Mouse (Mus musculus) hindbrain, embryonic 14.5 days (tissue): ENCODE data around the gene Polr2e. TPM values are rescaled to one million over a fixed set of nuclear protein-coding genes. Genes with fewer than 3 reads are reported as not detected.

Experiments
- ATAC-seq: fragments of 200-750 bp; cut with Nextera tagmentation; 2 replicates; pipeline ENCODE4 v1.8.0; 2017; ENCODE audit warnings: moderate number of reproducible peaks, mild to moderate bottlenecking, moderate TSS enrichment, moderate library complexity; ENCODE audit not compliant: low FRiP score
- DNase-seq: peaks from one replicate; pipeline ENCODE4 v3.0.0-alpha.2; 2015; ENCODE audit warnings: low spot score
- H3K27ac ChIP-seq: fragments of 300-500 bp; sonication (generic); 2 replicates; pipeline ENCODE4 v1.5.1; 2014; ENCODE audit warnings: mild to moderate bottlenecking, moderate library complexity
- H3K27me3 ChIP-seq: fragments of 300-500 bp; sonication (generic); 2 replicates; pipeline ENCODE4 v1.6.1; 2014; ENCODE audit warnings: mild to moderate bottlenecking, low read length, mixed read lengths; ENCODE audit not compliant: control insufficient read depth, insufficient read depth
- H3K36me3 ChIP-seq: fragments of 300-500 bp; sonication (generic); replicated peaks from 2 replicates; pipeline ENCODE4 v1.6.1; 2014; ENCODE audit not compliant: control insufficient read depth, insufficient read depth
- H3K4me1 ChIP-seq: fragments of 300-500 bp; sonication (generic); replicated peaks from 2 replicates; pipeline ENCODE4 v1.6.1; 2014; ENCODE audit warnings: antibody characterized with exemption, low read length, mixed read lengths; ENCODE audit not compliant: control insufficient read depth, insufficient read depth
- H3K4me2 ChIP-seq: fragments of 300-500 bp; sonication (generic); replicated peaks from 2 replicates; pipeline ENCODE4 v1.6.1; 2014; ENCODE audit warnings: mild to moderate bottlenecking, moderate library complexity
- H3K4me3 ChIP-seq: fragments of 300-500 bp; sonication (generic); replicated peaks from 2 replicates; pipeline ENCODE4 v1.5.1; 2014; ENCODE audit warnings: mild to moderate bottlenecking, low read length
- H3K9ac ChIP-seq: fragments of 300-500 bp; sonication (generic); 2 replicates; pipeline ENCODE4 v1.6.1; 2014
- H3K9me3 ChIP-seq: fragments of 300-500 bp; sonication (generic); 2 replicates; pipeline ENCODE4 v1.6.1; 2016; ENCODE audit warnings: low read length; ENCODE audit not compliant: control insufficient read depth
- WGBS: fragments of 180-500 bp; shearing (Covaris S2); extraction: QIAGEN DNeasy Blood & Tissue Kit; methylation state at CpG from one replicate; pipeline ENCODE4 v1.1.7; 2014; 5-methylcytosine and 5-hydroxymethylcytosine counted together
- polyA plus RNA-seq: library from polyadenylated mRNA; unstranded; fragments of >200 nt; fragmentation: Nextera tagmentation; extraction: Ambion mirVana; gene quantifications from 2 replicates; pipeline ENCODE4 v1.2.1, GENCODE M21; 2014

Gene Polr2e
- polyA plus RNA-seq, 1 experiment from 2014 or later = 150 TPM

GRCm38 (mm10) chr10:80002829-80003228 lies 36.8 kb downstream of the Polr2e start:
- DNase-seq = no peak
- no peak overlapping the region for H3K27ac ChIP-seq
- no peaks in the 10 kb centered on the region for H3K36me3 ChIP-seq
- H3K9ac ChIP-seq = no peak overlapping the region
- peaks cover 31% of the 10 kb centered on the region for H3K27me3 ChIP-seq
- no peak overlapping the region for H3K4me2 ChIP-seq
- H3K9me3 ChIP-seq = no peaks in the 10 kb centered on the region
- no peak for ATAC-seq
- WGBS = 25% methylated on average over 21 of the region's 21 CpGs
- peaks cover 7% of the 10 kb centered on the region; the same call in 1 of the 2 replicates for H3K4me1 ChIP-seq
- no peak overlapping the region for H3K4me3 ChIP-seq

DNA sequence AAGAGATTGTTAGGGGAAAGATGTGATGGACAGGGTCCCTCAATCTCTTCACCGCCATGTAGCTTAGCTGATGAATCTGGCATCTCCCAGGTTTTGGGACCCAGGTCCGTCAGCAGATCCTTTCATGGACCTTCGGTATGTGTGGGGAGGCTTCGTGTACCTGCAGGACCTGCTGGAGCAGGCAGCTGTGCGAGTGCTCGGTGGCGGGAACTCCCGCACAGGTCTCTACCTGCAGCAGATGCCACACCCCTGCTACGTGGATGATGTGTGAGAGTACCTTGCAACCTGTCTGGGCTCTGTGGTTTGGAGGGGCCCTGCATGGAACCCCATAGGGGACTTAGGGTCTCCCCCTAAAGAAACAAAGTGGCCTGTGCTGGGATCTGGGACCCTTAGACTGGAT lies 37.6 kb downstream of the Polr2e start:
- WGBS = 73% methylated on average over 9 of the region's 9 CpGs
- Histone ChIP-seq H3K27ac (no peak overlapping the region), H3K4me1 (peaks cover 10% of the 10 kb centered on the region; the same call in 1 of the 2 replicates), H3K4me3 (no peak overlapping the region), H3K36me3 (no peaks in the 10 kb centered on the region), H3K27me3 (peaks cover 31% of the 10 kb centered on the region), H3K9ac (no peak overlapping the region), H3K9me3 (no peaks in the 10 kb centered on the region), H3K4me2 (no peak overlapping the region)
- no peak for DNase-seq
- ATAC-seq = no peak

- Histone ChIP-seq H3K9me3 (no peaks in the 10 kb centered on the region), H3K27me3 (peaks cover 22% of the 10 kb centered on the region), H3K4me2 (peak overlapping the region; percentile 60), H3K27ac (no peak overlapping the region), H3K9ac (peak overlapping the region; percentile 50), H3K4me3 (peak overlapping the region; percentile 39), H3K36me3 (no peaks in the 10 kb centered on the region), H3K4me1 (peaks cover 10% of the 10 kb centered on the region; the same call in 1 of the 2 replicates)
- WGBS = 5% methylated on average over 15 of the region's 15 CpGs
- ATAC-seq (no peak), DNase-seq (no peak)
Observed at GRCm38 (mm10) chr10:79997819-79998218, 41.8 kb downstream of the Polr2e start.

GRCm38 (mm10) chr10:79997034-79997760 lies 42.4 kb downstream of the Polr2e start:
- no peak overlapping the region for H3K27ac ChIP-seq
- H3K4me1 ChIP-seq = peaks cover 10% of the 10 kb centered on the region; the same call in 1 of the 2 replicates
- DNase-seq = peak; percentile 86
- ATAC-seq = peak; percentile 79
- no peaks in the 10 kb centered on the region for H3K9me3 ChIP-seq
- no peaks in the 10 kb centered on the region for H3K36me3 ChIP-seq
- WGBS = under 1% methylated on average over 35 of the region's 35 CpGs
- H3K4me2 ChIP-seq = peak overlapping the region; percentile 60
- peaks cover 16% of the 10 kb centered on the region for H3K27me3 ChIP-seq
- H3K9ac ChIP-seq = peak overlapping the region; percentile 50
- peak overlapping the region; percentile 39 for H3K4me3 ChIP-seq

GRCm38 (mm10) chr10:79996272-79997033 lies 43.1 kb downstream of the Polr2e start, which contains the start of gene Abca7:
TSS of gene Abca7 (plus strand) at chr10:79996494.
- Histone ChIP-seq H3K4me2 (peak within 1 kb of the TSS; percentile 60), H3K36me3 (no peaks in the 10 kb centered on the region), H3K9me3 (0 out of 2 replicates have a peak, but pooled peaks cover 4% of the 10 kb centered on the region), H3K9ac (peak within 1 kb of the TSS; percentile 50), H3K27me3 (peaks cover 8% of the 10 kb centered on the region; the same call in 1 of the 2 replicates), H3K4me1 (peaks cover 10% of the 10 kb centered on the region; the same call in 1 of the 2 replicates), H3K4me3 (peak within 1 kb of the TSS; percentile 39), H3K27ac (no peak within 1 kb of the TSS; the same call in 1 of the 2 replicates)
- DNase-seq (peak; percentile 97), ATAC-seq (peak; percentile 90)
- WGBS = under 1% methylated on average over 34 of the region's 34 CpGs

DNA sequence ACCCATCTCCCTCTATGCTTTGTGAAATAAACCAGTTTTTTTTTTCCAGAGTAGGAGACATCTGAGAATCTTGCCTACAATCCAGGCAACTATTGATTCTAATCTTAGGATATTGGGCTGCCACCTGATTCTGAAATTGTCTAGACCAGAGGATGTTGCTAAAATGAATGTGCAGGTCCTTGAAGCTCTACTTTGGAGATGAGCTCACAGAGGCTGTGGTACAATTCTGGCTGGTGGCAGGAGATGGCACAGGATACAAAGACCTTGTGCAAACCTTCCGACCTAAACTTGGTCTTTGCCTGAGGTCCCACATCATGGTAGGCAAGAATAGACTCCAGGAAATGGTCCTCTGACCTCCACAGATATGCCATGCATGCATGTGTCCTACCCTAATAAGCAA lies 44.0 kb downstream of the Polr2e start:
- Histone ChIP-seq H3K4me2 (peak overlapping the region; percentile 60; the same call in 1 of the 2 replicates), H3K9me3 (peaks cover 11% of the 10 kb centered on the region; the same call in 1 of the 2 replicates), H3K9ac (no peak overlapping the region), H3K27me3 (peaks cover 11% of the 10 kb centered on the region; the same call in 1 of the 2 replicates), H3K4me1 (peaks cover 10% of the 10 kb centered on the region; the same call in 1 of the 2 replicates), H3K27ac (no peak overlapping the region), H3K4me3 (0 out of 2 replicates have a peak overlapping the region, but pooled peaks have one; percentile 39), H3K36me3 (no peaks in the 10 kb centered on the region)
- DNase-seq (no peak), ATAC-seq (no peak)
- 90% methylated on average over 1 of the region's 1 CpGs for WGBS

DNA sequence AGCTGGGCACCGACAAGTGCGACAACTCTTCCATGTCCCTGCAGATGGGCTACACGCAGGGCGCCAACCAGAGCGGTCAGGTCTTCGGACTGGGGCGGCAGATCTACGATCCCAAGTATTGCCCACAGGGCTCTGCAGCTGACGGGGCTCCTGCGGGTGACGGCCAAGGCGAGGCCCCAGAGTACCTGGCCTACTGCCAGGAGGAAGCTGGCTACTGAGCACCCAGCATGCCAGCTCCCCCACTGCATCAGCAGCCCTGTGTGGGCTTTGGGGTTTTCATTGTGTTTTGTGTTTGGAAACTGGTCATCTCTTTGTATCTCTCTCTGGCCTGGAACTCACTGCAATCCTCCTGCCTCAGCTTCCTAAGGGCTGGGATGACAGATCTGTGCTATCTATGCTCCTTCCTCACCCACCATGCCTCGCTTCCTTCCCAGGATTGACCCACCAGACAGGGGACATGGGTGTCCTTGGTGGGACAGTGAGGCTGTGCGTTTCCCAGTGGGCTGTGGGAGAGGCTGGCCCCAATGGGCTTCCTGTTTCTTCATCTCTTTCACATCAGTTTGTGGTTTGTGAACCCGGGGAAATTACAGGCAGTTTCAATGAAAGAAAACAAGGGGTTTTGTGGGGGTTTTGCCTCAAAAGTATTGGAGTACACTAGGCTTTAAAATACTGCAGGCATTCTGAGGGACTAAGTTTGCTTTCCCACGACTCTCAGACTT lies 45.0 kb downstream of the Polr2e start:
- Histone ChIP-seq H3K27ac (no peak overlapping the region), H3K9ac (no peak overlapping the region), H3K4me3 (no peak overlapping the region), H3K4me2 (no peak overlapping the region), H3K27me3 (peaks cover 17% of the 10 kb centered on the region), H3K36me3 (no peaks in the 10 kb centered on the region), H3K4me1 (peaks cover 10% of the 10 kb centered on the region; the same call in 1 of the 2 replicates), H3K9me3 (peaks cover 11% of the 10 kb centered on the region; the same call in 1 of the 2 replicates)
- 84% methylated on average over 16 of the region's 16 CpGs for WGBS
- DNase-seq (no peak), ATAC-seq (no peak)

DNA sequence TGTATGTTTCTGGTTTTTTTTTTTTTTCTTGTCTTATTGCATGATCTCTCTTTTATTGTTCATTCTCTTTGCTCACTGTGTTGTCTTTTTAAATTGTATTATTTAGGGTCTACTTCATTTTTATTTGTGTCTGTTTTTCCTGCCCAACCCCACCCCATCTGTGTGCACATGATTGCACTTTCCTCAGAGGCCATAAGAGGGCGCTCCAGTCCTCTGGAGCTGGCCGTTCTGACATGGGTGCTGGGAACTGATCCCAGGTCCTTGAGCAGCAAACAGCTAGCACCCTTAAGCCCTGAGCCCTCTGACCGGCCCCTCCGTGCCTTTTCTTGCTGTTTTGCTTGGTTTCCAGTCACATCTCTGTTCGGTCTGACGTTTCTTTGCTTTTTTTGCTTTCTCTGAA lies 48.0 kb downstream of the Polr2e start:
- Histone ChIP-seq H3K9ac (no peak overlapping the region), H3K4me3 (no peak overlapping the region), H3K4me2 (no peak overlapping the region), H3K36me3 (no peaks in the 10 kb centered on the region), H3K9me3 (peaks cover 11% of the 10 kb centered on the region; the same call in 1 of the 2 replicates), H3K27ac (no peak overlapping the region), H3K27me3 (peaks cover 43% of the 10 kb centered on the region), H3K4me1 (peaks cover 8% of the 10 kb centered on the region)
- no peak for DNase-seq
- ATAC-seq = no peak
- WGBS = 86% methylated on average over 6 of the region's 6 CpGs
